Mouse (Mus musculus) embryonic facial prominence, embryonic 13.5 days (tissue): ENCODE measurements around the gene Spata45. TPM values are rescaled to one million over a fixed set of nuclear protein-coding genes. Genes with fewer than 3 reads are reported as not detected.

Source experiments
- ATAC-seq: fragments of 200-750 bp; cut with Nextera tagmentation; 2 replicates; pipeline ENCODE4 v1.8.0; 2017; ENCODE audit warnings: low read depth; ENCODE audit not compliant: insufficient number of reproducible peaks, insufficient read depth, low FRiP score, low TSS enrichment
- H3K27ac ChIP-seq: fragments of 300-500 bp; sonication (generic); 2 replicates; pipeline ENCODE4 v1.5.1; 2015; ENCODE audit warnings: moderate library complexity, mild to moderate bottlenecking, inconsistent platforms
- H3K27me3 ChIP-seq: fragments of 300-500 bp; sonication (generic); 2 replicates; pipeline ENCODE4 v1.6.1; 2015; ENCODE audit warnings: mild to moderate bottlenecking, inconsistent platforms
- H3K36me3 ChIP-seq: fragments of 300-500 bp; sonication (generic); 2 replicates; pipeline ENCODE4 v1.6.1; 2015; ENCODE audit warnings: mild to moderate bottlenecking, inconsistent platforms
- H3K4me1 ChIP-seq: fragments of 300-500 bp; sonication (generic); 2 replicates; pipeline ENCODE4 v1.6.1; 2015; ENCODE audit warnings: inconsistent platforms
- H3K4me2 ChIP-seq: fragments of 300-500 bp; sonication (generic); 2 replicates; pipeline ENCODE4 v1.6.1; 2015; ENCODE audit warnings: moderate library complexity, mild to moderate bottlenecking, inconsistent platforms
- H3K4me3 ChIP-seq: fragments of 300-500 bp; sonication (generic); 2 replicates; pipeline ENCODE4 v1.5.1; 2015; ENCODE audit warnings: mild to moderate bottlenecking, inconsistent platforms
- H3K9ac ChIP-seq: fragments of 300-500 bp; sonication (generic); 2 replicates; pipeline ENCODE4 v1.6.1; 2015; ENCODE audit warnings: mild to moderate bottlenecking, inconsistent platforms
- H3K9me3 ChIP-seq: fragments of 300-500 bp; sonication (generic); 2 replicates; pipeline ENCODE4 v1.6.1; 2016; ENCODE audit warnings: inconsistent platforms
- WGBS: fragments of 180-500 bp; shearing (Covaris S2); methylation state at CpG from one replicate; pipeline ENCODE4 v1.1.7; 2015; ENCODE audit warnings: mixed read lengths; 5-methylcytosine and 5-hydroxymethylcytosine counted together
- polyA plus RNA-seq: library from polyadenylated mRNA; unstranded; fragments of >200 nt; fragmentation: Nextera tagmentation; extraction: Ambion mirVana; gene quantifications from 2 replicates; pipeline ENCODE4 v1.2.1, GENCODE M21; 2015

Spata45 gene
- polyA plus RNA-seq, 1 experiment from 2014 or later = not detected

GRCm38 (mm10) chr1:191086960-191087359 lies 50.5 kb downstream of the Spata45 start:
- 80% methylated on average over 8 of the region's 8 CpGs for whole genome bisulfite sequencing
- no peak overlapping the region for H3K4me3 ChIP-seq
- no peaks in the 10 kb centered on the region for H3K4me1 ChIP-seq
- H3K27me3 ChIP-seq = no peaks in the 10 kb centered on the region
- no peak overlapping the region for H3K27ac ChIP-seq
- H3K9me3 ChIP-seq = no peaks in the 10 kb centered on the region
- peaks cover 31% of the 10 kb centered on the region for H3K36me3 ChIP-seq
- ATAC-seq = no peak
- no peak overlapping the region for H3K4me2 ChIP-seq
- H3K9ac ChIP-seq = no peak overlapping the region

- WGBS = 80% methylated on average over 5 of the region's 5 CpGs
- ATAC-seq = no peak
Measured at GRCm38 (mm10) chr1:191087955-191088354, 51.5 kb downstream of the Spata45 start.

GRCm38 (mm10) chr1:191089355-191089754 lies 52.9 kb downstream of the Spata45 start:
- no peak overlapping the region for H3K4me2 ChIP-seq
- no peak overlapping the region for H3K4me3 ChIP-seq
- no peaks in the 10 kb centered on the region for H3K27me3 ChIP-seq
- peaks cover 10% of the 10 kb centered on the region; the same call in 1 of the 2 replicates for H3K36me3 ChIP-seq
- no peak overlapping the region for H3K9ac ChIP-seq
- H3K27ac ChIP-seq = no peak overlapping the region
- ATAC-seq = no peak
- H3K9me3 ChIP-seq = no peaks in the 10 kb centered on the region
- no peaks in the 10 kb centered on the region for H3K4me1 ChIP-seq
- 71% methylated on average over 6 of the region's 6 CpGs for WGBS

More at GRCm38 (mm10) chr1:191087955-191088354, 51.5 kb downstream of the Spata45 start:
- Histone ChIP-seq H3K4me2 (no peak overlapping the region), H3K9ac (no peak overlapping the region), H3K4me1 (no peaks in the 10 kb centered on the region), H3K4me3 (no peak overlapping the region), H3K9me3 (no peaks in the 10 kb centered on the region), H3K36me3 (peaks cover 23% of the 10 kb centered on the region), H3K27me3 (no peaks in the 10 kb centered on the region), H3K27ac (no peak overlapping the region)

GRCm38 (mm10) chr1:191092050-191092449 lies 55.6 kb downstream of the Spata45 start:
- Histone ChIP-seq H3K27me3 (no peaks in the 10 kb centered on the region), H3K9me3 (no peaks in the 10 kb centered on the region), H3K4me3 (no peak overlapping the region), H3K27ac (no peak overlapping the region), H3K4me1 (peaks cover 3% of the 10 kb centered on the region), H3K36me3 (no peaks in the 10 kb centered on the region), H3K9ac (no peak overlapping the region), H3K4me2 (no peak overlapping the region)
- 78% methylated on average over 8 of the region's 8 CpGs for WGBS
- ATAC-seq = no peak

Other genes with a start within 250 kb of the Spata45 start
- gene Rps6kc1, start 124.9 kb upstream of the Spata45 start, polyA plus RNA-seq = 16.9 and 18.4 TPM in 2 replicates
- 51.5 and 60.1 TPM in 2 replicates for gene Angel2, start 111.5 kb upstream of the Spata45 start, polyA plus RNA-seq
- 54.3 and 54.7 TPM in 2 replicates for gene Vash2, start 57.3 kb upstream of the Spata45 start, polyA plus RNA-seq
- 6.2 and 7.0 TPM in 2 replicates for gene Flvcr1, start 10.5 kb upstream of the Spata45 start, polyA plus RNA-seq
- 13.9 and 14.0 TPM in 2 replicates for gene Tatdn3, start 26.3 kb downstream of the Spata45 start, polyA plus RNA-seq
- 24.2 and 24.7 TPM in 2 replicates for gene Nsl1, start 26.4 kb downstream of the Spata45 start, polyA plus RNA-seq
- 10.8 and 12.3 TPM in 2 replicates for gene Batf3, start 61.2 kb downstream of the Spata45 start, polyA plus RNA-seq
- not detected in 2 replicates for gene Fam71a, start 128.2 kb downstream of the Spata45 start, polyA plus RNA-seq
- gene Atf3, start 181.4 kb downstream of the Spata45 start, polyA plus RNA-seq = 2.6 and 2.9 TPM in 2 replicates